Mouse (Mus musculus): ENCODE data around the gene 1700001C19Rik.

- TF ChIP-seq EP300 (IDR thresholded peaks at IDR 0.05; ENCODE audit: low read length) (no peak), MAX (IDR thresholded peaks at IDR 0.05; ENCODE audit: low read length) (no peak), CHD2 (IDR thresholded peaks at IDR 0.05; ENCODE audit: low read length) (no peak)
Observed at GRCm38 (mm10) chr17:47424186-47424585, 13.0 kb downstream of the 1700001C19Rik start.
